Mouse (Mus musculus): ENCODE data around the gene Lgr6. TPM values are rescaled to one million over a fixed set of nuclear protein-coding genes. Genes with fewer than 3 reads are reported as not detected.

The Lgr6 gene
- total and polyA plus RNA-seq, 3 experiments, result 0.30 to 0.54 (median 0.38) TPM

- H3K4me3 ChIP-seq (ENCODE audit: low read depth, low read length), result no peak overlapping the region
- no peaks in the 10 kb centered on the region for H3K36me3 ChIP-seq (replicated peaks)
- no peaks in the 10 kb centered on the region for H3K4me1 ChIP-seq (ENCODE audit: insufficient read depth, low read depth, low read length)
- TF ChIP-seq POLR2AphosphoS5 (IDR thresholded peaks at IDR 0.05; ENCODE audit: insufficient replicate concordance, low read depth, low read length), result no peak
- TF ChIP-seq GATA1 (IDR thresholded peaks at IDR 0.05; ENCODE audit: borderline replicate concordance, low read length), result no peak
- no peak for TF ChIP-seq CTCF (IDR thresholded peaks at IDR 0.05; ENCODE audit: low read depth, low read length)
- no peak for TF ChIP-seq TAL1 (conservative IDR thresholded peaks at IDR 0.05; ENCODE audit: low read depth, low read length)
- no peak for TF ChIP-seq GATA2 (IDR thresholded peaks at IDR 0.05; ENCODE audit: borderline replicate concordance, low read depth, low read length)
- peaks cover 18% of the 10 kb centered on the region; the same call in 1 of the 2 replicates for H3K27me3 ChIP-seq (ENCODE audit: insufficient read depth, low read length)
- no peak for ATAC-seq (ENCODE audit: extremely low read depth, insufficient number of reproducible peaks, low FRiP score, poor library complexity, severe bottlenecking)
- H3K9me3 ChIP-seq (replicated peaks), result no peaks in the 10 kb centered on the region
- no peak for DNase-seq (ENCODE audit: low spot score)
Observed at GRCm38 (mm10) chr1:135079021-135079420, 26.1 kb downstream of the Lgr6 start.

GRCm38 (mm10) chr1:135076470-135076869 is 28.6 kb downstream of the Lgr6 start:
- Histone ChIP-seq H3K27me3 (ENCODE audit: insufficient read depth, low read length) (peaks cover 13% of the 10 kb centered on the region; the same call in 1 of the 2 replicates), H3K36me3 (replicated peaks) (no peaks in the 10 kb centered on the region), H3K9me3 (replicated peaks) (no peaks in the 10 kb centered on the region), H3K4me1 (ENCODE audit: insufficient read depth, low read depth, low read length) (no peaks in the 10 kb centered on the region), H3K4me3 (ENCODE audit: low read depth, low read length) (no peak overlapping the region)
- DNase-seq (ENCODE audit: low spot score) (no peak), ATAC-seq (ENCODE audit: extremely low read depth, insufficient number of reproducible peaks, low FRiP score, poor library complexity, severe bottlenecking) (no peak)
- TF ChIP-seq CTCF (IDR thresholded peaks at IDR 0.05; ENCODE audit: low read depth, low read length), result no peak
- no peak for TF ChIP-seq GATA2 (IDR thresholded peaks at IDR 0.05; ENCODE audit: borderline replicate concordance, low read depth, low read length)
- no peak for TF ChIP-seq GATA1 (IDR thresholded peaks at IDR 0.05; ENCODE audit: borderline replicate concordance, low read length)
- TF ChIP-seq TAL1 (conservative IDR thresholded peaks at IDR 0.05; ENCODE audit: low read depth, low read length), result no peak
- no peak for TF ChIP-seq POLR2AphosphoS5 (IDR thresholded peaks at IDR 0.05; ENCODE audit: insufficient replicate concordance, low read depth, low read length)

GRCm38 (mm10) chr1:135075270-135075669 is 29.8 kb downstream of the Lgr6 start:
- no peak for ATAC-seq (ENCODE audit: extremely low read depth, insufficient number of reproducible peaks, low FRiP score, poor library complexity, severe bottlenecking)
- TF ChIP-seq POLR2AphosphoS5 (IDR thresholded peaks at IDR 0.05; ENCODE audit: insufficient replicate concordance, low read depth, low read length) (no peak), GATA1 (IDR thresholded peaks at IDR 0.05; ENCODE audit: borderline replicate concordance, low read length) (no peak)
- no peak for DNase-seq (ENCODE audit: low spot score)
- Histone ChIP-seq H3K27me3 (ENCODE audit: insufficient read depth, low read length) (peaks cover 13% of the 10 kb centered on the region; the same call in 1 of the 2 replicates), H3K4me1 (ENCODE audit: insufficient read depth, low read depth, low read length) (no peaks in the 10 kb centered on the region), H3K36me3 (replicated peaks) (no peaks in the 10 kb centered on the region), H3K4me3 (ENCODE audit: low read depth, low read length) (no peak overlapping the region), H3K9me3 (replicated peaks) (no peaks in the 10 kb centered on the region)

- Histone ChIP-seq H3K4me3 (ENCODE audit: low read depth, low read length) (no peak overlapping the region), H3K9me3 (replicated peaks) (no peaks in the 10 kb centered on the region), H3K27me3 (ENCODE audit: insufficient read depth, low read length) (peaks cover 19% of the 10 kb centered on the region), H3K4me1 (ENCODE audit: insufficient read depth, low read depth, low read length) (no peaks in the 10 kb centered on the region), H3K36me3 (replicated peaks) (no peaks in the 10 kb centered on the region)
- ATAC-seq (ENCODE audit: extremely low read depth, insufficient number of reproducible peaks, low FRiP score, poor library complexity, severe bottlenecking), result no peak
- no peak for TF ChIP-seq CTCF (IDR thresholded peaks at IDR 0.05; ENCODE audit: low read depth, low read length)
- TF ChIP-seq POLR2AphosphoS5 (IDR thresholded peaks at IDR 0.05; ENCODE audit: insufficient replicate concordance, low read depth, low read length), result no peak
- no peak for TF ChIP-seq TAL1 (conservative IDR thresholded peaks at IDR 0.05; ENCODE audit: low read depth, low read length)
- no peak for TF ChIP-seq GATA1 (IDR thresholded peaks at IDR 0.05; ENCODE audit: borderline replicate concordance, low read length)
- TF ChIP-seq GATA2 (IDR thresholded peaks at IDR 0.05; ENCODE audit: borderline replicate concordance, low read depth, low read length), result no peak
- no peak for DNase-seq (ENCODE audit: low spot score)
Observed at GRCm38 (mm10) chr1:135072643-135073042, 32.4 kb downstream of the Lgr6 start.

GRCm38 (mm10) chr1:135069841-135070240 is 35.2 kb downstream of the Lgr6 start:
- TF ChIP-seq GATA2 (IDR thresholded peaks at IDR 0.05; ENCODE audit: borderline replicate concordance, low read depth, low read length) (no peak), TAL1 (conservative IDR thresholded peaks at IDR 0.05; ENCODE audit: low read depth, low read length) (no peak), CTCF (IDR thresholded peaks at IDR 0.05; ENCODE audit: low read depth, low read length) (no peak), POLR2AphosphoS5 (IDR thresholded peaks at IDR 0.05; ENCODE audit: insufficient replicate concordance, low read depth, low read length) (no peak), GATA1 (IDR thresholded peaks at IDR 0.05; ENCODE audit: borderline replicate concordance, low read length) (no peak)
- no peak for DNase-seq (ENCODE audit: low spot score)
- peaks cover 10% of the 10 kb centered on the region for H3K27me3 ChIP-seq (ENCODE audit: insufficient read depth, low read length)
- H3K4me3 ChIP-seq (ENCODE audit: low read depth, low read length), result no peak overlapping the region
- no peaks in the 10 kb centered on the region for H3K4me1 ChIP-seq (ENCODE audit: insufficient read depth, low read depth, low read length)
- no peak for ATAC-seq (ENCODE audit: extremely low read depth, insufficient number of reproducible peaks, low FRiP score, poor library complexity, severe bottlenecking)
- H3K36me3 ChIP-seq (replicated peaks), result no peaks in the 10 kb centered on the region
- H3K9me3 ChIP-seq (replicated peaks), result no peaks in the 10 kb centered on the region

GRCm38 (mm10) chr1:135064525-135064924 is 40.6 kb downstream of the Lgr6 start:
- no peaks in the 10 kb centered on the region for H3K4me1 ChIP-seq (ENCODE audit: insufficient read depth, low read depth, low read length)
- TF ChIP-seq GATA2 (IDR thresholded peaks at IDR 0.05; ENCODE audit: borderline replicate concordance, low read depth, low read length), result no peak
- no peak for TF ChIP-seq GATA1 (IDR thresholded peaks at IDR 0.05; ENCODE audit: borderline replicate concordance, low read length)
- TF ChIP-seq TAL1 (conservative IDR thresholded peaks at IDR 0.05; ENCODE audit: low read depth, low read length), result no peak
- no peak for TF ChIP-seq CTCF (IDR thresholded peaks at IDR 0.05; ENCODE audit: low read depth, low read length)
- TF ChIP-seq POLR2AphosphoS5 (IDR thresholded peaks at IDR 0.05; ENCODE audit: insufficient replicate concordance, low read depth, low read length), result no peak
- no peak overlapping the region for H3K4me3 ChIP-seq (ENCODE audit: low read depth, low read length)
- peaks cover 5% of the 10 kb centered on the region; the same call in 1 of the 2 replicates for H3K9me3 ChIP-seq (replicated peaks)
- DNase-seq (ENCODE audit: low spot score) (no peak), ATAC-seq (ENCODE audit: extremely low read depth, insufficient number of reproducible peaks, low FRiP score, poor library complexity, severe bottlenecking) (no peak)
- H3K36me3 ChIP-seq (replicated peaks), result no peaks in the 10 kb centered on the region
- peaks cover 35% of the 10 kb centered on the region for H3K27me3 ChIP-seq (ENCODE audit: insufficient read depth, low read length)
